Mouse (Mus musculus) kidney, postnatal 0 days (tissue): ENCODE results near the gene Macc1. TPM values are rescaled to one million over a fixed set of nuclear protein-coding genes. Genes with fewer than 3 reads are reported as not detected.
A peak's percentile ranks its signal among the peaks of the same experiment; 100 is the strongest.

ENCODE experiments used
- ATAC-seq: fragments of 200-750 bp; cut with Nextera tagmentation; replicated peaks from 2 replicates; pipeline ENCODE4 v1.8.0; 2017; ENCODE audit warnings: low read depth, moderate number of reproducible peaks, moderate TSS enrichment, moderate library complexity; ENCODE audit not compliant: low FRiP score
- DNase-seq: peaks from one replicate; pipeline ENCODE4 v3.0.0-alpha.2; 2016; ENCODE audit warnings: low spot score
- H3K27ac ChIP-seq: fragments of 300-500 bp; sonication (generic); 2 replicates; pipeline ENCODE4 v1.5.1; 2014; ENCODE audit warnings: mild to moderate bottlenecking
- H3K27me3 ChIP-seq: fragments of 300-500 bp; sonication (generic); 2 replicates; pipeline ENCODE4 v1.6.1; 2014; ENCODE audit warnings: low read length, mixed read lengths; ENCODE audit not compliant: insufficient read depth
- H3K36me3 ChIP-seq: fragments of 300-500 bp; sonication (generic); 2 replicates; pipeline ENCODE4 v1.6.1; 2014; ENCODE audit warnings: low read length, mixed read lengths; ENCODE audit not compliant: insufficient read depth
- H3K4me1 ChIP-seq: fragments of 300-500 bp; sonication (generic); replicated peaks from 2 replicates; pipeline ENCODE4 v1.6.1; 2014; ENCODE audit warnings: antibody characterized with exemption, low read length, mixed read lengths; ENCODE audit not compliant: insufficient read depth
- H3K4me2 ChIP-seq: fragments of 300-500 bp; sonication (generic); 2 replicates; pipeline ENCODE4 v1.6.1; 2014; ENCODE audit warnings: mild to moderate bottlenecking, low read length, moderate library complexity, mixed read lengths
- H3K4me3 ChIP-seq: fragments of 300-500 bp; sonication (generic); replicated peaks from 2 replicates; pipeline ENCODE4 v1.5.1; 2014; ENCODE audit warnings: low read depth, low read length
- H3K9ac ChIP-seq: fragments of 300-500 bp; sonication (generic); 2 replicates; pipeline ENCODE4 v1.6.1; 2014; ENCODE audit warnings: low read depth, low read length
- H3K9me3 ChIP-seq: fragments of 300-500 bp; sonication (generic); replicated peaks from 2 replicates; pipeline ENCODE4 v1.6.1; 2016; ENCODE audit warnings: low read length, inconsistent platforms, mixed read lengths
- CTCF ChIP-seq: IDR thresholded peaks from 2 replicates; pipeline ENCODE4 v1.5.1; 2016; ENCODE audit warnings: antibody characterized with exemption, low read depth, mild to moderate bottlenecking, moderate library complexity
- WGBS: fragments of 180-500 bp; shearing (Covaris S2); extraction: QIAGEN DNeasy Blood & Tissue Kit; methylation state at CpG from one replicate; pipeline ENCODE4 v1.1.7; 2014; 5-methylcytosine and 5-hydroxymethylcytosine counted together
- polyA plus RNA-seq: library from polyadenylated mRNA; unstranded; fragments of >200 nt; fragmentation: Nextera tagmentation; extraction: Ambion mirVana; gene quantifications from 2 replicates; pipeline ENCODE4 v1.2.1, GENCODE M21; 2015

The Macc1 gene
- polyA plus RNA-seq = 0.57 and 0.78 TPM in 2 replicates

DNA sequence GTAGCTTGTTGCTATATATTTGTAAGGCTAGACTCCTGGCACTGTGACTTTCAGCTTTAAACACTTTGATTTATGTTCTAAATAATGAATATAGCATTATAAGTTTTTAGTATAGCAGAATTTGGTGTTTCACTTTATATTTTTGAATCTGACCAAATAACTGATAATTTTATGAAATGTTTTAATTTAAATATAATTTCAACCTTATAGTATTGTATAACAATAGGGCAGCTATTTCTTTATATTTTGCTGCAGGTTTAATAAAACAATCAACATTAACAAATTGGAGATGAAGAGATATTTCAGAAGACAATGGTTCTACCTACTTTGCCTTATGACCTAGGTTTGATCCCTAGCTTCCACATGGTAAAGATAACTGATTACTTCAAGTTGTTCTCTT, at the start of gene Macc1:
Gene Macc1, plus strand, starts transcription at position 301 of the 400 bp plus-strand sequence.
- Histone ChIP-seq H3K4me2 (no peak within 1 kb of the TSS), H3K9me3 (no peaks in the 10 kb centered on the region), H3K4me1 (no peaks in the 10 kb centered on the region), H3K27ac (no peak within 1 kb of the TSS), H3K4me3 (no peak within 1 kb of the TSS), H3K36me3 (no peaks in the 10 kb centered on the region), H3K9ac (no peak within 1 kb of the TSS), H3K27me3 (no peaks in the 10 kb centered on the region)
- ATAC-seq (no peak), DNase-seq (no peak)
- TF ChIP-seq CTCF = no peak

DNA sequence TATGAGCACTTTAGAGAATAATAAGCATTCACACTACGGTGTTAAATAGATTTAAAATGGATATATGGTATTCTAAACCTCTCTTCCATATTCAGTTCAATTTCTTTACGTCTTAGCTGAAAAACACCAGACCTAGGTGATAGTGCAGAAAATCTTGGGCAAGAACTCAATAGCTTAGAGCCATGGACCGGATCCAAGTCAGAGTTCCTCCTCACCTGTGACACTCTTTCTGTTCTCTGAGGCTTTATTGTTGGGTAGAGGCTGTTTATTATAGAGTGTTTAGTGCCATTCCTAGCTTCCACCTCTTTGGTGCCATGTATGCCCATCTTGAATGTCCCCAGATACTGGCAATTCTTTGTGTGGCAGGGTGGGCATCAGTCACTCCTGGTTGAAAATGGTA, 49.6 kb upstream of the Macc1 start:
- 86% methylated on average over 3 of the region's 3 CpGs for WGBS
- TF ChIP-seq CTCF = no peak
- no peaks in the 10 kb centered on the region for H3K27me3 ChIP-seq
- H3K4me2 ChIP-seq = no peak overlapping the region
- H3K9me3 ChIP-seq = no peaks in the 10 kb centered on the region
- no peak overlapping the region for H3K27ac ChIP-seq
- ATAC-seq (no peak), DNase-seq (no peak)
- H3K4me3 ChIP-seq = no peak overlapping the region
- H3K9ac ChIP-seq = no peak overlapping the region
- no peaks in the 10 kb centered on the region for H3K4me1 ChIP-seq
- H3K36me3 ChIP-seq = no peaks in the 10 kb centered on the region

DNA sequence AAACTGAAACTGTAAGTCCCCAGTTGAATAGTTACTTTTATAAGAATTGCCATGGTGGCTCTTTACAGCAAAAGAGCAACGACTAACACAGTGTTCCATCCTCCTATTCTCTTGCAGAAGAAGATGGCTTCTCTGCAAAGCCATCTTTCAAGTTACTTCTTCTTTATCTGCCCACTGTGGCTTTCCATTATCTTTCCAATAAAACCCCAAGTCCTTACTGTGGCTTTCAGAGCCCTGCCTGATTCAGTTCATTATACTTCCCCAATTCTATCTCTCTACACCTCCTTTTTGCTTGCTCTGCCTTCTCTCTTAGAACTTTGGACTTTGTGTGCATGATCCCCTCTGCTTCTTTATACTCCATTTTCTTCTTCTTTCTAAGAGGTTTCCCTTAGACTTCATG, 45.3 kb upstream of the Macc1 start:
- Histone ChIP-seq H3K36me3 (no peaks in the 10 kb centered on the region), H3K4me2 (no peak overlapping the region), H3K27me3 (no peaks in the 10 kb centered on the region), H3K4me1 (no peaks in the 10 kb centered on the region), H3K9ac (no peak overlapping the region), H3K4me3 (no peak overlapping the region), H3K27ac (no peak overlapping the region), H3K9me3 (no peaks in the 10 kb centered on the region)
- TF ChIP-seq CTCF = no peak
- DNase-seq (no peak), ATAC-seq (no peak)
- WGBS = 67% methylated on average over 1 of the region's 1 CpGs

- H3K4me2 ChIP-seq = no peak overlapping the region
- WGBS = 65% methylated on average over 2 of the region's 2 CpGs
- no peaks in the 10 kb centered on the region for H3K9me3 ChIP-seq
- H3K27ac ChIP-seq = no peak overlapping the region
- DNase-seq (no peak), ATAC-seq (no peak)
- no peaks in the 10 kb centered on the region for H3K36me3 ChIP-seq
- TF ChIP-seq CTCF = no peak
- no peaks in the 10 kb centered on the region for H3K4me1 ChIP-seq
- no peak overlapping the region for H3K4me3 ChIP-seq
- no peak overlapping the region for H3K9ac ChIP-seq
- no peaks in the 10 kb centered on the region for H3K27me3 ChIP-seq
These were observed 44.0 kb upstream of the Macc1 start for GRCm38 (mm10) chr12:119270036-119270435.

DNA sequence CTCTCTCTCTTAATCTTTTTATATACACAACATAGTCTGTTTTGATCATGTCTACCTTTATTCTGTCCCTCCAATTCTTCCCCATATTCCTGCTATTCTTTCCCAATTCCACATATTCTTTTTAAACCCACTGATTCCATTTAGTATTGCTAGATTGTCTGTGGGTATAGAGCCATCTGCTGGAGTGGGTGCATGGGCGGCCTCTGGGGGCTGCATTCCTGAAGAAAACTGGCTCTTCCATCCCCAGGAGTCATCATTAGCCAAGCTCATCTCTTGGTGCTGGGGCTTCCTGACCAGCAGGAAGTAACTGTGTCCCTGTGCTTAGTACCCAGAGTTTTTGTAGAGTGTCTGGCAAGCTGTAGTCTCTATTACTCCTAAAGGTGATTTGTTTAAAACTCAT, 42.1 kb upstream of the Macc1 start:
- H3K9ac ChIP-seq = no peak overlapping the region
- no peak overlapping the region for H3K27ac ChIP-seq
- no peak overlapping the region for H3K4me2 ChIP-seq
- TF ChIP-seq CTCF = peak; percentile 27; the same call in 1 of the 2 replicates
- H3K9me3 ChIP-seq = no peaks in the 10 kb centered on the region
- 96% methylated on average over 1 of the region's 1 CpGs for WGBS
- no peaks in the 10 kb centered on the region for H3K36me3 ChIP-seq
- H3K4me1 ChIP-seq = no peaks in the 10 kb centered on the region
- no peaks in the 10 kb centered on the region for H3K27me3 ChIP-seq
- DNase-seq = no peak
- H3K4me3 ChIP-seq = no peak overlapping the region
- ATAC-seq = no peak

- H3K27ac ChIP-seq = no peak overlapping the region
- no peak overlapping the region for H3K4me3 ChIP-seq
- DNase-seq = no peak
- no peak overlapping the region for H3K9ac ChIP-seq
- 12% methylated on average over 1 of the region's 1 CpGs for WGBS
- H3K4me2 ChIP-seq = no peak overlapping the region
- no peak for TF ChIP-seq CTCF
- H3K27me3 ChIP-seq = no peaks in the 10 kb centered on the region
- H3K36me3 ChIP-seq = no peaks in the 10 kb centered on the region
- no peaks in the 10 kb centered on the region for H3K4me1 ChIP-seq
- no peaks in the 10 kb centered on the region for H3K9me3 ChIP-seq
- no peak for ATAC-seq
These were observed 40.5 kb upstream of the Macc1 start for GRCm38 (mm10) chr12:119273605-119274004.

DNA sequence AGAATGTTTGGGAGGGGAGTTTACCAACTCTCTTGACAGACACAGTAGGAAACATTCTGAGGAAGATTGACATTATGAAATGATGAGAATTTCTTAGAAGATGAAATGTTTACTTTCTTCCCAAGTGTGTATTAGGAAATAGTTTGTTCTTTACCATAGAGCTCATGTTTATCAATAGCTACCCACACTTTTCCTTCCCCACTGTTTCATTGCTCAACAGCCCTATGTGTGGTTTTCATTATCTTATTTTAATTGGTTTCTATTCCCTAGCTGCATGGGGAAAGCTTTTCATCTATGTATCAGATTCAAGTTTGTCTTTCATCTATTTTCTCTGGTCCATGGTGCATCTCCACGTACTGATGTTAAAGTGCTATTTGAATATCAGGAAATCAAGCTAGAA, 37.8 kb upstream of the Macc1 start:
- Histone ChIP-seq H3K4me3 (no peak overlapping the region), H3K4me2 (no peak overlapping the region), H3K9ac (no peak overlapping the region), H3K9me3 (no peaks in the 10 kb centered on the region), H3K27me3 (no peaks in the 10 kb centered on the region), H3K4me1 (no peaks in the 10 kb centered on the region), H3K27ac (no peak overlapping the region), H3K36me3 (no peaks in the 10 kb centered on the region)
- ATAC-seq (no peak), DNase-seq (no peak)
- no peak for TF ChIP-seq CTCF
- WGBS = 96% methylated on average over 1 of the region's 1 CpGs
